Mouse (Mus musculus) heart, adult 2 months (tissue): ENCODE data around the gene Hoxb9.

ENCODE experiments used
- CTCF ChIP-seq: fragments of 200-600 bp; IDR thresholded peaks from 2 replicates; pipeline ENCODE4 v1.8.1; 2022; ENCODE audit warnings: antibody characterized with exemption, mild to moderate bottlenecking, moderate library complexity
- POLR2A ChIP-seq: fragments of 200-500 bp; IDR thresholded peaks from 2 replicates; pipeline ENCODE4 v1.6.1; 2011; ENCODE audit warnings: mild to moderate bottlenecking, low read depth, low read length, control low read depth; ENCODE audit not compliant: insufficient read depth

GRCm38 (mm10) chr11:96290705-96291355, 19.6 kb downstream of the Hoxb9 start:
- TF ChIP-seq POLR2A = no peak
- no peak for TF ChIP-seq CTCF
